Mouse (Mus musculus) lung, adult 10 weeks (tissue): ENCODE results near the gene Atp6v1g1. TPM values are rescaled to one million over a fixed set of nuclear protein-coding genes. Genes with fewer than 3 reads are reported as not detected.

Experiments used
- polyA plus RNA-seq: library from polyadenylated mRNA; stranded (reverse); fragments of 350-450 nt; fragmentation: Illumina TruSeq; extraction: RNeasy Lipid Tissue Mini Kit (QIAGEN cat#74804); gene quantifications from one replicate; pipeline ENCODE4 v1.2.3, GENCODE M21; 2014; ENCODE audit warnings: low read depth, low replicate concordance; ENCODE audit not compliant: insufficient read depth

Gene Atp6v1g1
- polyA plus RNA-seq, result 276 TPM

GRCm38 (mm10) chr4:63544494-63545230, at the start of gene Atp6v1g1:
TSS of gene Atp6v1g1 (plus strand) at chr4:63544772.

GRCm38 (mm10) chr4:63495915-63496278, 48.7 kb upstream of the Atp6v1g1 start, which contains the start of gene Whrn:
TSS of gene Whrn (minus strand) at chr4:63495991.

GRCm38 (mm10) chr4:63558407-63559081, 14.0 kb downstream of the Atp6v1g1 start, which contains the start of gene Tmem268:
TSS of gene Tmem268 (plus strand) at chr4:63558781.

Other genes starting within 250 kb of the Atp6v1g1 start
- 8.2 TPM for gene Orm1, start 200.2 kb upstream of the Atp6v1g1 start, polyA plus RNA-seq
- gene Orm3, start 188.6 kb upstream of the Atp6v1g1 start, polyA plus RNA-seq, result 0.92 TPM
- not detected for gene Orm2, start 182.3 kb upstream of the Atp6v1g1 start, polyA plus RNA-seq
- 11.0 TPM for gene Akna, start 141.4 kb upstream of the Atp6v1g1 start, polyA plus RNA-seq
- 1.6 TPM for gene Whrn, start 48.8 kb upstream of the Atp6v1g1 start, polyA plus RNA-seq
- gene Tmem268, start 14.0 kb downstream of the Atp6v1g1 start, polyA plus RNA-seq, result 5.9 TPM
- gene Gm11213, start 60.5 kb downstream of the Atp6v1g1 start, polyA plus RNA-seq, result not detected
- not detected for gene Tex48, start 77.7 kb downstream of the Atp6v1g1 start, polyA plus RNA-seq
- not detected for gene Gm11214, start 118.6 kb downstream of the Atp6v1g1 start, polyA plus RNA-seq
- gene Tnfsf15, start 200.3 kb downstream of the Atp6v1g1 start, polyA plus RNA-seq, result 0.19 TPM